Mouse (Mus musculus): ENCODE measurements around the gene Usp6nl.

GRCm38 (mm10) chr2:6336013-6336412 lies 13.5 kb downstream of the Usp6nl start:
- TF ChIP-seq CTCF (IDR thresholded peaks at IDR 0.05; ENCODE audit: low read depth): no peak
- TF ChIP-seq EP300 (IDR thresholded peaks at IDR 0.05; ENCODE audit: low read depth): no peak
